Mouse (Mus musculus) bone marrow macrophage, adult 2 months (primary cell): ENCODE measurements around the gene Bola2. TPM values are rescaled to one million over a fixed set of nuclear protein-coding genes. Genes with fewer than 3 reads are reported as not detected.
A peak's percentile ranks its signal among the peaks of the same experiment; 100 is the strongest.

ENCODE experiments used
- H3K27ac ChIP-seq: 2 replicates; pipeline ENCODE4 v1.5.1; 2012; ENCODE audit warnings: low read depth, low read length; ENCODE audit not compliant: insufficient read depth
- H3K4me1 ChIP-seq: 2 replicates; pipeline ENCODE4 v1.6.1; 2012; ENCODE audit warnings: low read length; ENCODE audit not compliant: control insufficient read depth, insufficient read depth
- H3K4me3 ChIP-seq: 2 replicates; pipeline ENCODE4 v1.5.1; 2012; ENCODE audit warnings: mild to moderate bottlenecking, low read length, moderate library complexity; ENCODE audit not compliant: insufficient read depth
- CTCF ChIP-seq: IDR thresholded peaks from 2 replicates; pipeline ENCODE4 v1.5.1; 2012; ENCODE audit warnings: low read depth, mild to moderate bottlenecking, low read length, moderate library complexity
- POLR2A ChIP-seq: IDR thresholded peaks from 2 replicates; pipeline ENCODE4 v1.6.1; 2012; ENCODE audit warnings: mild to moderate bottlenecking, low read depth, low read length, borderline replicate concordance
- polyA plus RNA-seq: library from polyadenylated mRNA; stranded (reverse); fragments of >200 nt; gene quantifications from 2 replicates; pipeline ENCODE4 v1.2.4, GENCODE M21; 2012; ENCODE audit not compliant: missing spikeins, insufficient read depth, insufficient read length

The Bola2 gene
- polyA plus RNA-seq, 1 experiment, result 63.7 TPM

GRCm38 (mm10) chr7:126667495-126668090 lies 27.6 kb upstream of the Bola2 start:
- TF ChIP-seq POLR2A (no peak), CTCF (no peak)
- Histone ChIP-seq H3K4me1 (peaks cover 17% of the 10 kb centered on the region), H3K4me3 (no peak overlapping the region), H3K27ac (no peak overlapping the region)

GRCm38 (mm10) chr7:126668452-126668851 lies 26.7 kb upstream of the Bola2 start:
- H3K4me3 ChIP-seq, result no peak overlapping the region
- TF ChIP-seq POLR2A (no peak), CTCF (no peak)
- H3K27ac ChIP-seq, result no peak overlapping the region
- peaks cover 17% of the 10 kb centered on the region for H3K4me1 ChIP-seq

- no peak overlapping the region for H3K27ac ChIP-seq
These were observed 25.0 kb upstream of the Bola2 start for GRCm38 (mm10) chr7:126670152-126670551.

GRCm38 (mm10) chr7:126672111-126672510 lies 23.1 kb upstream of the Bola2 start:
- TF ChIP-seq CTCF (no peak), POLR2A (no peak)

More at GRCm38 (mm10) chr7:126670152-126670551, 25.0 kb upstream of the Bola2 start:
- TF ChIP-seq CTCF (no peak), POLR2A (no peak)
- peaks cover 19% of the 10 kb centered on the region for H3K4me1 ChIP-seq
- no peak overlapping the region for H3K4me3 ChIP-seq

GRCm38 (mm10) chr7:126675104-126675503 lies 20.1 kb upstream of the Bola2 start:
- Histone ChIP-seq H3K27ac (peak overlapping the region; percentile 53), H3K4me3 (no peak overlapping the region), H3K4me1 (peaks cover 22% of the 10 kb centered on the region)
- TF ChIP-seq CTCF (no peak), POLR2A (no peak)

More at GRCm38 (mm10) chr7:126672111-126672510, 23.1 kb upstream of the Bola2 start:
- peaks cover 37% of the 10 kb centered on the region for H3K4me1 ChIP-seq
- H3K27ac ChIP-seq, result no peak overlapping the region
- H3K4me3 ChIP-seq, result no peak overlapping the region

- Histone ChIP-seq H3K27ac (peak within 1 kb of the TSS; percentile 68), H3K4me1 (peaks cover 22% of the 10 kb centered on the region), H3K4me3 (peak within 1 kb of the TSS; percentile 29)
- TF ChIP-seq POLR2A, result no peak
- no peak for TF ChIP-seq CTCF
These were observed 19.0 kb upstream of the Bola2 start, which contains the start of gene Sult1a1 for GRCm38 (mm10) chr7:126676207-126676606. TSS of gene Sult1a1 (minus strand) at chr7:126676432.

- H3K4me1 ChIP-seq, result peaks cover 22% of the 10 kb centered on the region
- TF ChIP-seq POLR2A (no peak), CTCF (no peak)
- no peak overlapping the region for H3K4me3 ChIP-seq
- H3K27ac ChIP-seq, result peak overlapping the region; percentile 68
These were observed 18.5 kb upstream of the Bola2 start for GRCm38 (mm10) chr7:126676631-126677220.

GRCm38 (mm10) chr7:126678545-126679341 lies 16.5 kb upstream of the Bola2 start:
- Histone ChIP-seq H3K4me3 (no peak overlapping the region), H3K27ac (no peak overlapping the region), H3K4me1 (peaks cover 22% of the 10 kb centered on the region)
- TF ChIP-seq POLR2A, result no peak
- no peak for TF ChIP-seq CTCF

GRCm38 (mm10) chr7:126679683-126680082 lies 15.5 kb upstream of the Bola2 start:
- Histone ChIP-seq H3K4me1 (peaks cover 22% of the 10 kb centered on the region), H3K27ac (no peak overlapping the region), H3K4me3 (no peak overlapping the region)
- no peak for TF ChIP-seq POLR2A
- no peak for TF ChIP-seq CTCF
